Mouse (Mus musculus) G1E (cell line): ENCODE results near the gene Olfr1274-ps. TPM values are rescaled to one million over a fixed set of nuclear protein-coding genes. Genes with fewer than 3 reads are reported as not detected.
"Not testable (repeated sequence)": the region's sequence is repeated elsewhere in the genome, so short reads cannot be mapped to it uniquely, and the experiment has no call there.

Experiments used
- ATAC-seq: 2 replicates; pipeline ENCODE4 v1.8.0; 2016; ENCODE audit warnings: mild to moderate bottlenecking; ENCODE audit not compliant: insufficient number of reproducible peaks, poor library complexity, low FRiP score, severe bottlenecking; ENCODE audit errors: extremely low read depth
- DNase-seq: peaks from one replicate; pipeline ENCODE4 v3.0.0; 2012; ENCODE audit warnings: low spot score
- H3K27me3 ChIP-seq: 2 replicates; pipeline ENCODE4 v1.6.1; 2012; ENCODE audit warnings: mild to moderate bottlenecking, low read length, inconsistent platforms; ENCODE audit not compliant: insufficient read depth
- H3K36me3 ChIP-seq: replicated peaks from 2 replicates; pipeline ENCODE3; 2012; ENCODE audit warnings: mild to moderate bottlenecking, inconsistent platforms
- H3K4me1 ChIP-seq: 2 replicates; pipeline ENCODE4 v1.6.1; 2012; ENCODE audit warnings: low read depth, low read length, inconsistent platforms, mixed read lengths; ENCODE audit not compliant: insufficient read depth
- H3K4me3 ChIP-seq: 2 replicates; pipeline ENCODE4 v1.5.1; 2012; ENCODE audit warnings: low read depth, mild to moderate bottlenecking, inconsistent platforms, low read length, moderate library complexity, mixed read lengths
- H3K9me3 ChIP-seq: replicated peaks from 2 replicates; pipeline ENCODE4 v1.6.1; 2012; ENCODE audit warnings: inconsistent platforms
- CTCF ChIP-seq: IDR thresholded peaks from 2 replicates; pipeline ENCODE4 v1.5.1; 2012; ENCODE audit warnings: low read depth, low read length, inconsistent platforms, mixed read lengths
- GATA1 ChIP-seq: IDR thresholded peaks from 2 replicates; pipeline ENCODE4 v1.6.1; 2012; ENCODE audit warnings: borderline replicate concordance, low read length, inconsistent platforms, mixed read lengths
- GATA2 ChIP-seq: IDR thresholded peaks from 2 replicates; pipeline ENCODE4 v1.6.1; 2012; ENCODE audit warnings: low read depth, low read length, inconsistent platforms, borderline replicate concordance
- POLR2AphosphoS5 ChIP-seq: IDR thresholded peaks from 2 replicates; pipeline ENCODE4 v1.6.1; 2012; ENCODE audit warnings: low read depth, low read length, inconsistent platforms; ENCODE audit not compliant: insufficient replicate concordance
- TAL1 ChIP-seq: conservative IDR thresholded peaks from 2 replicates; pipeline ENCODE4 v1.6.1; 2012; ENCODE audit warnings: low read depth, low read length, inconsistent platforms, mixed read lengths
- polyA plus RNA-seq: library from polyadenylated mRNA; stranded (reverse); fragments of >175 nt; gene quantifications from 2 replicates; pipeline ENCODE4 v1.2.3, GENCODE M21; 2012
- total RNA-seq, 2 experiments: library from RNA; stranded (forward) in 1 of 2; stranded (reverse) in 1 of 2; fragments of 200-1000 nt in 1 of 2; fragments of >200 nt in 1 of 2; fragmentation: Nextera tagmentation in 1 of 2; gene quantifications; 2 replicates each; pipeline ENCODE4 v1.2.3; 2014 to 2017

The Olfr1274-ps gene
- total and polyA plus RNA-seq, 3 experiments, result 0.05 TPM; not detected in 2

- not testable (repeated sequence) for ATAC-seq, H3K9me3 ChIP-seq, H3K4me1 ChIP-seq, H3K27me3 ChIP-seq, H3K36me3 ChIP-seq, H3K4me3 ChIP-seq, DNase-seq
These were observed 41.7 kb downstream of the Olfr1274-ps start for GRCm38 (mm10) chr2:90440169-90440568.

DNA sequence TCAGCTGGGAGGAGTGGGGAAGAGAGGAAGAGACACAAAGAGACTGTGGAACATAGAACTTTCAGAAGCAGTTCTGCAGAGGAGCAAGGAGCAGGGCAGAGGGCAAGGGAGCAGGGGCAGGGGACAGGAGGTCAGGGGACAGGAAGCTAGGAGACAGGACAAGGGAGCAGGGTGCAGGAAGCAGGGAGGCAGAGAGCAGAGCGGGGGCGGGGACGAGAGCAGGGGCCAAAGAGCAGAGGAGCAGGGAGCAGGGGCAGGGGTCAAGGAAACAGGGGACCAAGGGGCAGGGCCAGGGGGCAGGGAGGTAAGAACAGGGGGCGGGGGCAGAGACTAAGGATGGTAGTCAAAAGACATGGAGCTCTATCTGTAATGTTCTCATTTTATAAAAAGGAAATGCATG lies 43.3 kb downstream of the Olfr1274-ps start:
- not testable (repeated sequence) for H3K36me3 ChIP-seq, H3K4me3 ChIP-seq, H3K4me1 ChIP-seq, ATAC-seq, H3K9me3 ChIP-seq, DNase-seq, H3K27me3 ChIP-seq

GRCm38 (mm10) chr2:90443811-90444210 lies 45.3 kb downstream of the Olfr1274-ps start:
- Histone ChIP-seq H3K36me3 (no peaks in the 10 kb centered on the region), H3K4me1 (no peaks in the 10 kb centered on the region), H3K9me3 (no peaks in the 10 kb centered on the region), H3K27me3 (no peaks in the 10 kb centered on the region), H3K4me3 (no peak overlapping the region)
- no peak for DNase-seq
- ATAC-seq, result no peak
- TF ChIP-seq GATA2, result no peak
- no peak for TF ChIP-seq TAL1
- no peak for TF ChIP-seq GATA1
- TF ChIP-seq POLR2AphosphoS5, result no peak
- TF ChIP-seq CTCF, result no peak

GRCm38 (mm10) chr2:90448967-90449740 lies 50.7 kb downstream of the Olfr1274-ps start:
- TF ChIP-seq POLR2AphosphoS5 (no peak), GATA1 (no peak), GATA2 (no peak), CTCF (no peak), TAL1 (no peak)
- no peaks in the 10 kb centered on the region for H3K4me1 ChIP-seq
- peaks cover 3% of the 10 kb centered on the region; the same call in 1 of the 2 replicates for H3K27me3 ChIP-seq
- no peak overlapping the region for H3K4me3 ChIP-seq
- DNase-seq (no peak), ATAC-seq (no peak)
- H3K9me3 ChIP-seq, result no peaks in the 10 kb centered on the region
- H3K36me3 ChIP-seq, result no peaks in the 10 kb centered on the region

- ATAC-seq, result no peak
These were observed 53.9 kb downstream of the Olfr1274-ps start for GRCm38 (mm10) chr2:90452380-90452779.

More at GRCm38 (mm10) chr2:90452380-90452779, 53.9 kb downstream of the Olfr1274-ps start:
- no peak for DNase-seq
- Histone ChIP-seq H3K27me3 (peaks cover 3% of the 10 kb centered on the region), H3K4me1 (no peaks in the 10 kb centered on the region), H3K36me3 (no peaks in the 10 kb centered on the region), H3K9me3 (no peaks in the 10 kb centered on the region), H3K4me3 (no peak overlapping the region)
- no peak for TF ChIP-seq POLR2AphosphoS5
- TF ChIP-seq TAL1, result no peak
- TF ChIP-seq GATA2, result no peak
- no peak for TF ChIP-seq CTCF
- no peak for TF ChIP-seq GATA1

Other genes starting within 250 kb of the Olfr1274-ps start
- gene Olfr1270, start 245.6 kb upstream of the Olfr1274-ps start, total RNA-seq (2014; fragmentation: Nextera tagmentation), result not detected in 2 replicates
- 0.12 and 0.27 TPM in 2 replicates for gene Olfr1270, start 245.6 kb upstream of the Olfr1274-ps start, total RNA-seq (2017)
- gene Olfr1270, start 245.6 kb upstream of the Olfr1274-ps start, polyA plus RNA-seq, result not detected in 2 replicates
- gene Olfr1506, start 174.2 kb upstream of the Olfr1274-ps start, total RNA-seq (2014; fragmentation: Nextera tagmentation), result not detected in 2 replicates
- not detected in 2 replicates for gene Olfr1506, start 174.2 kb upstream of the Olfr1274-ps start, total RNA-seq (2017)
- not detected in 2 replicates for gene Olfr1506, start 174.2 kb upstream of the Olfr1274-ps start, polyA plus RNA-seq
- gene Olfr142, start 141.1 kb upstream of the Olfr1274-ps start, total RNA-seq (2014; fragmentation: Nextera tagmentation), result not detected in 2 replicates
- 0.06 and 0.16 TPM in 2 replicates for gene Olfr142, start 141.1 kb upstream of the Olfr1274-ps start, total RNA-seq (2017)
- not detected in 2 replicates for gene Olfr142, start 141.1 kb upstream of the Olfr1274-ps start, polyA plus RNA-seq
- not detected in 2 replicates for gene Olfr1271, start 127.7 kb upstream of the Olfr1274-ps start, total RNA-seq (2014; fragmentation: Nextera tagmentation)
- gene Olfr1271, start 127.7 kb upstream of the Olfr1274-ps start, total RNA-seq (2017), result 0.05 and 0.06 TPM in 2 replicates
- gene Olfr1271, start 127.7 kb upstream of the Olfr1274-ps start, polyA plus RNA-seq, result not detected in 2 replicates
- not detected in 2 replicates for gene Olfr1272, start 105.8 kb upstream of the Olfr1274-ps start, total RNA-seq (2014; fragmentation: Nextera tagmentation)
- gene Olfr1272, start 105.8 kb upstream of the Olfr1274-ps start, total RNA-seq (2017), result 0.05 and 0.06 TPM in 2 replicates
- not detected in 2 replicates for gene Olfr1272, start 105.8 kb upstream of the Olfr1274-ps start, polyA plus RNA-seq
- not detected in 2 replicates for gene Gm13769, start 76.5 kb upstream of the Olfr1274-ps start, total RNA-seq (2014; fragmentation: Nextera tagmentation)
- gene Gm13769, start 76.5 kb upstream of the Olfr1274-ps start, total RNA-seq (2017), result 0.12 TPM in 1 of 2 replicates, not detected in the other
- not detected in 2 replicates for gene Gm13769, start 76.5 kb upstream of the Olfr1274-ps start, polyA plus RNA-seq
- gene Ptprj, start 182.0 kb downstream of the Olfr1274-ps start, total RNA-seq (2014; fragmentation: Nextera tagmentation), result not detected in 2 replicates
- gene Ptprj, start 182.0 kb downstream of the Olfr1274-ps start, total RNA-seq (2017), result 0.44 and 0.46 TPM in 2 replicates
- 0.01 and 0.02 TPM in 2 replicates for gene Ptprj, start 182.0 kb downstream of the Olfr1274-ps start, polyA plus RNA-seq